Mouse (Mus musculus) left cerebral cortex, adult 11 months (tissue): ENCODE results near the gene Vps26b.

Source experiments
- DNase-seq: peaks from one replicate; pipeline ENCODE4 v3.0.0; 2022; ENCODE audit warnings: low spot score

Gene Vps26b

DNA sequence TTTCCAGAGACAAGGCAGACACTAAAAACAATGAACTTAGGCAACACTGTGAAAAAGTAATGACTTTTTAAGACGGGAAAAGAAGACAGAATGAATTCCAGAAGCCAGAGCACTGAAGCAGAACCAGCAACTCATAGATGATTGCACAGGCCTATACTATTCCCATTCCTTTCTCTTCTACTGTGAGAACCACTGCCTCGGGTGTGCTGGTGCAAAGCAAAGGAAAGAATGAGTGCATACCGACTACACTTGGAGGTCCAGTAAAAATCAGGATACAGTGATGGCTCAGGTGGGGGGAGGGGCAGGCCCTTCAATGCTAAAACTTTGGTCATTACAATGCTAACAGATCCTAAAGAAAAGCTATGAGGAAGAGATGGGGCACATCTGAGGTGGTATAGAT, 36.0 kb downstream of the Vps26b start:
- DNase-seq = no peak

DNA sequence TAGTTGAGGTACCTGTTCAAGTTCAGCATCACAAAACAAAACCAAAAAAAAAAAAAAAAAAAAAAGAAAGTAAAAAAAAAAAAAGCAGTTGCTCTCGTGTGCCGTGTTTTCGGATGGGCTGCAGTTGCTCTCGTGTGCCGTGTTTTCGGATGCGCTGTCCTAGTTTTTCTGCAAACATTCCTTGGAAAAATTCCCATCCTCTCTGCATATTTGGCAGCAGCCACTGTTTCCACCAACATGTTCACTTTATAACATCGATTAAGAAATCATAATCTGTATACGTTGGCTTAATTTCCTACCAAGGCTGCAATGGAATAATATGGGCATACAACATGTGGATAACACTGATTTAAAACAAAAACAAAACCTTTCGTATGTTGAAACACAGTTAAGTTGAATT, 36.7 kb downstream of the Vps26b start:
- DNase-seq = no peak

DNA sequence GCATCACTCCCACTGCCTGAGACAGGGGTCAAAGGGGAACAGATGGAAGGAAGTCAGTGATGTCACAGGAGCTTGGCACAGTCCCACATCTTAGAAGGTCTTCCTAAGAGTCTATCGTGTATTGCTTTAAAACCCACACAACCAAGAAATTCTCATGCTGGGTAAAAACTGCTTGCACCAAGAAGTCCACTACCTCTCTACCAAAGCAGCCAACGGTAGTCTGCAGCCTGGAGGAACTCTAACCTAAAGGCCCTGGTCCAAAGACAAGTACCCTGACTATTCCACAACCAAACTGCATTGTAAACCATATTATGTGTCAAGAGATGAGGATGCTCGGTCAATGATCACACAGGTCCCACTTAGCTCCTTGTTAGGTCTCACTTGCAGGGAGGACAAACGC, 39.7 kb downstream of the Vps26b start:
- no peak for DNase-seq

DNA sequence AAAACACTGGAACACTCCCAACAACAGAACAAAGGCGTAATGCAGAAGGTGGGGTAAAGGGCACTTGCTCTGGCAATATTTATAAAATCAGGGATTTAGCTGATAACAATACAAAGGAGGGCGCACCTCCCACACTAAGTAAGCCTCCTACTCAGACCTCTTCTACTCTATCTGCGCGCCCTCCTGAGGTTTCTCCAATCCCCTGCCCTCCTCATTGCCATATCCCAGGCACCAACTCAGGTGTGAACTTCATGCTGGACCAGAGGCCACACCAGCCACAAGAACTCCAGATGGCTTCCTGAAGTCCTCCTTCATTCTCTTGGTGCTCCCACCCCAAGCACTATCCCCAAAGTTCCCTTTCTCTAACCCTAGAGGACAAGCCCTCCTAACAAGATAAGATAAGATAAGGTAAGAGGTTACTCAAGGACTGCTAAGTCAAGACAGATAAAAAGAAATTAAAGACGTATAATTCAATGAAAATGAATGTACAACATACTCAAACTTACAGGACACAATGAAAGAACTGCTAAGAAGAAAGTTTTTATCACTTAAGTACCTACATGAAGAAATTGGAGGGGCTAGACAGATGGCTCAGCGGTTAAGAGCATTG, 44.1 kb downstream of the Vps26b start:
- no peak for DNase-seq

DNA sequence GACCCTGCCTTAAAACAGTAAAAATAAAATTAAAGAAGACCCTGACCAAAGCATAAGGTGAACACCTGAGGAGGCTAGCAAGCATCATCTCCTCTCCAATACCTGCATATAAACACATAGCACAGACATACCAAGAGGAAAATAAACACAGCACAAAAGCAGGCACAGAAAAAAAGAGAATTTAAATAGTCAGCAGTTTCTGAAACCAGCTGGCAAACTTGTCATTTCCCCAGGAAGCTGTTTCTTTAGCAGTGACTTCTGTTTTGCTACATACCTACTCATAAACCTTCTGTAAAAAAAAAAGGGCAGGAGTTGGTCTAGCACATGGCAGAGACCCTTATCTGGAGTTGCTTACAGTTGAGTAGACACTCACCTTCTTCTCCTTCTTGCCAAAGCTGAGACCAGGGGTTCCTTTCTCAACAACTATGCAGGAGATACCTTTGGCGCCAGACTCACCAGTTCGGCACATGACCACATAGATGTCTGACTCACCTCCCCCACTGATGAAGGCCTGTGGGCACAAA, 44.7 kb downstream of the Vps26b start:
- no peak for DNase-seq

DNA sequence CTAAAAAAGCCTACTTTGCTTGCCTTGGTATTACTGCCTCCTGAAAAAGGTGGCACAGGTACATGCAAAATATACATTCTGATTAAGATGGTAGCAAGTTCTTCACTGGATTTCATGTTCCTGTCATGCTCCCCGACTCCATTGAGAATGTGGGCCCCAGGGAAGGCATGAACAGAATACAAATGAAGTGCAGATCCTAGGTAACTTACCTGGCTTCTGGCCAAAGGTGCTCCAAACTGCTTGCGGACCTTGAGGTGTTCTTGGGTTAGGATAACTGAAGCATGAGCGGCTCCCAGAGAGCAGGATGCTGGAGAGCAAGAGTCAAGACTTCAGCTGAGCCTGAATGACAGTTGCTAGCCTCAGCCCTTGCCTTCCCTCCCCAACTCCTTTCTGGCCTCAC, 51.1 kb downstream of the Vps26b start:
- no peak for DNase-seq

DNA sequence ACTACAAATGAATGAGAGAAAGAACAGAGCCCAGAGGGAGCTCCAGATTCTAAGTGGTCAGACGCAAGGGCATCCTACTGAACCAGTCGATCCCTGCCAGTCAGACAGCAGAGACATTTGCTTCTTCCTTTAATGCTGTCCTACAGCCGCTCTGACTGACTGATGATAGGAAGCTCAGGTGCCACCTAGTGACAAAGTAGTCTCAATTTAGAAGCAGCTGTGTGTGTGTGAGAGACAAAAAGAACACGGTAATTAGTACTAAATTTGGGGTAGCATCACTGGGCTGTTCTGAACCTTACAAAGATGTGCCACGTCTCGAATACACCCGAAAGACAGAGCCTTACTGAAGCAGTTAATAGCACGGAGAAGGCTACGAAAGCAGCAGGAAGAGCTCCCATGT, 52.1 kb downstream of the Vps26b start:
- DNase-seq = no peak
